Mouse (Mus musculus) sigmoid colon, adult 10 weeks (tissue): Measurements from ENCODE around the gene Npy5r. TPM values are rescaled to one million over a fixed set of nuclear protein-coding genes. Genes with fewer than 3 reads are reported as not detected.

Experiments used
- polyA plus RNA-seq: library from polyadenylated mRNA; stranded (reverse); fragments of 350-450 nt; fragmentation: Illumina TruSeq; extraction: RNeasy Lipid Tissue Mini Kit (QIAGEN cat#74804); gene quantifications from one replicate; pipeline ENCODE4 v1.2.3, GENCODE M21; 2014; ENCODE audit warnings: low read depth, low replicate concordance

Npy5r gene
- polyA plus RNA-seq, result 0.35 TPM

GRCm38 (mm10) chr8:66687511-66688329 is at the start of gene Npy5r:
Gene Npy5r, minus strand, starts transcription at chr8:66688128.

GRCm38 (mm10) chr8:66696970-66697843 is 9.3 kb upstream of the Npy5r start, which contains the start of gene Npy1r:
Gene Npy1r, plus strand, starts transcription at chr8:66697192.

Other genes starting within 250 kb of the Npy5r start
- 21.3 TPM for gene Tma16, start 201.6 kb downstream of the Npy5r start, polyA plus RNA-seq
- gene Tktl2, start 176.4 kb downstream of the Npy5r start, polyA plus RNA-seq, result not detected
- gene Npy1r, start 9.1 kb upstream of the Npy5r start, polyA plus RNA-seq, result 18.5 TPM
- gene Naf1, start 172.1 kb upstream of the Npy5r start, polyA plus RNA-seq, result 41.5 TPM